Mouse (Mus musculus): ENCODE results near the gene Ankzf1. TPM values are rescaled to one million over a fixed set of nuclear protein-coding genes. Genes with fewer than 3 reads are reported as not detected.

Ankzf1 gene
- total and polyA plus RNA-seq, 2 experiments: 16.6 to 17.7 TPM

GRCm38 (mm10) chr1:75192452-75192851 is 501 bp downstream of the Ankzf1 start:
- Histone ChIP-seq H3K4me1 (ENCODE audit: control insufficient read depth, insufficient read depth, low read length) (peaks cover 13% of the 10 kb centered on the region), H3K9ac (ENCODE audit: low read depth, low read length) (peak overlapping the region; percentile 89), H3K4me3 (ENCODE audit: insufficient read depth, low read depth, low read length) (peak overlapping the region; percentile 86), H3K79me2 (ENCODE audit: control insufficient read depth, insufficient read depth, low read length) (peaks cover 16% of the 10 kb centered on the region; the same call in 1 of the 2 replicates), H3K27me3 (ENCODE audit: control insufficient read depth, insufficient read depth, low read length) (no peaks in the 10 kb centered on the region), H3K36me3 (ENCODE audit: control insufficient read depth, insufficient read depth, low read length) (peaks cover 34% of the 10 kb centered on the region), H3K27ac (replicated peaks; ENCODE audit: insufficient read depth, low read depth, low read length) (peak overlapping the region; percentile 93)
- TF ChIP-seq CTCF (IDR thresholded peaks at IDR 0.05; ENCODE audit: low read depth, low read length) (no peak), POLR2A (IDR thresholded peaks at IDR 0.05; ENCODE audit: extremely low read depth, insufficient read depth, low read length) (0 out of 2 replicates have a peak, but pooled peaks have one; percentile 29)
- WGBS: under 1% methylated on average over 19 of the region's 19 CpGs
- peak; percentile 81 for DNase-seq (ENCODE audit: extremely low read depth, low read depth, low spot score)

GRCm38 (mm10) chr1:75201236-75201635 is 9.3 kb downstream of the Ankzf1 start:
- no peak overlapping the region for H3K4me3 ChIP-seq (ENCODE audit: insufficient read depth, low read depth, low read length)
- peaks cover 28% of the 10 kb centered on the region for H3K36me3 ChIP-seq (ENCODE audit: control insufficient read depth, insufficient read depth, low read length)
- H3K4me1 ChIP-seq (ENCODE audit: control insufficient read depth, insufficient read depth, low read length): no peaks in the 10 kb centered on the region
- H3K79me2 ChIP-seq (ENCODE audit: control insufficient read depth, insufficient read depth, low read length): no peaks in the 10 kb centered on the region
- no peak overlapping the region for H3K9ac ChIP-seq (ENCODE audit: low read depth, low read length)
- 97% methylated on average over 1 of the region's 1 CpGs for WGBS
- TF ChIP-seq CTCF (IDR thresholded peaks at IDR 0.05; ENCODE audit: low read depth, low read length) (no peak), POLR2A (IDR thresholded peaks at IDR 0.05; ENCODE audit: extremely low read depth, insufficient read depth, low read length) (no peak)
- H3K27ac ChIP-seq (replicated peaks; ENCODE audit: insufficient read depth, low read depth, low read length): no peak overlapping the region
- H3K27me3 ChIP-seq (ENCODE audit: control insufficient read depth, insufficient read depth, low read length): no peaks in the 10 kb centered on the region
- no peak for DNase-seq (ENCODE audit: extremely low read depth, low read depth, low spot score)

- Histone ChIP-seq H3K27ac (replicated peaks; ENCODE audit: insufficient read depth, low read depth, low read length) (no peak overlapping the region), H3K4me3 (ENCODE audit: insufficient read depth, low read depth, low read length) (peak overlapping the region; percentile 44), H3K36me3 (ENCODE audit: control insufficient read depth, insufficient read depth, low read length) (peaks cover 6% of the 10 kb centered on the region; the same call in 1 of the 2 replicates), H3K4me1 (ENCODE audit: control insufficient read depth, insufficient read depth, low read length) (peaks cover 23% of the 10 kb centered on the region), H3K27me3 (ENCODE audit: control insufficient read depth, insufficient read depth, low read length) (no peaks in the 10 kb centered on the region), H3K79me2 (ENCODE audit: control insufficient read depth, insufficient read depth, low read length) (peaks cover 8% of the 10 kb centered on the region; the same call in 1 of the 2 replicates), H3K9ac (ENCODE audit: low read depth, low read length) (peak overlapping the region; percentile 69)
- WGBS: 30% methylated on average over 34 of the region's 34 CpGs
- no peak for DNase-seq (ENCODE audit: extremely low read depth, low read depth, low spot score)
- TF ChIP-seq CTCF (IDR thresholded peaks at IDR 0.05; ENCODE audit: low read depth, low read length): no peak
Measured at GRCm38 (mm10) chr1:75208967-75209678, 17.2 kb downstream of the Ankzf1 start.

GRCm38 (mm10) chr1:75210136-75211087 is 18.5 kb downstream of the Ankzf1 start, which contains the start of the genes Glb1l and Stk16:
Gene Glb1l (minus strand): TSS chr1:75210813.
Gene Stk16 (plus strand): TSS chr1:75210838.
- Histone ChIP-seq H3K79me2 (ENCODE audit: control insufficient read depth, insufficient read depth, low read length) (peaks cover 8% of the 10 kb centered on the region; the same call in 1 of the 2 replicates), H3K4me1 (ENCODE audit: control insufficient read depth, insufficient read depth, low read length) (peaks cover 29% of the 10 kb centered on the region), H3K36me3 (ENCODE audit: control insufficient read depth, insufficient read depth, low read length) (peaks cover 11% of the 10 kb centered on the region; the same call in 1 of the 2 replicates), H3K9ac (ENCODE audit: low read depth, low read length) (peak within 1 kb of the TSS; percentile 92), H3K27ac (replicated peaks; ENCODE audit: insufficient read depth, low read depth, low read length) (peak within 1 kb of the TSS; percentile 85), H3K27me3 (ENCODE audit: control insufficient read depth, insufficient read depth, low read length) (no peaks in the 10 kb centered on the region), H3K4me3 (ENCODE audit: insufficient read depth, low read depth, low read length) (peak within 1 kb of the TSS; percentile 89)
- WGBS: 5% methylated on average over 42 of the region's 42 CpGs
- DNase-seq (ENCODE audit: extremely low read depth, low read depth, low spot score): peak; percentile 86
- TF ChIP-seq CTCF (IDR thresholded peaks at IDR 0.05; ENCODE audit: low read depth, low read length) (no peak), POLR2A (IDR thresholded peaks at IDR 0.05; ENCODE audit: extremely low read depth, insufficient read depth, low read length) (peak; percentile 80)

GRCm38 (mm10) chr1:75211141-75211708 is 19.3 kb downstream of the Ankzf1 start:
- peak overlapping the region; percentile 89 for H3K4me3 ChIP-seq (ENCODE audit: insufficient read depth, low read depth, low read length)
- peak overlapping the region; percentile 85 for H3K27ac ChIP-seq (replicated peaks; ENCODE audit: insufficient read depth, low read depth, low read length)
- H3K4me1 ChIP-seq (ENCODE audit: control insufficient read depth, insufficient read depth, low read length): peaks cover 37% of the 10 kb centered on the region
- no peaks in the 10 kb centered on the region for H3K27me3 ChIP-seq (ENCODE audit: control insufficient read depth, insufficient read depth, low read length)
- no peak for TF ChIP-seq POLR2A (IDR thresholded peaks at IDR 0.05; ENCODE audit: extremely low read depth, insufficient read depth, low read length)
- no peak for TF ChIP-seq CTCF (IDR thresholded peaks at IDR 0.05; ENCODE audit: low read depth, low read length)
- H3K36me3 ChIP-seq (ENCODE audit: control insufficient read depth, insufficient read depth, low read length): peaks cover 14% of the 10 kb centered on the region; the same call in 1 of the 2 replicates
- peak; percentile 42 for DNase-seq (ENCODE audit: extremely low read depth, low read depth, low spot score)
- H3K79me2 ChIP-seq (ENCODE audit: control insufficient read depth, insufficient read depth, low read length): peaks cover 8% of the 10 kb centered on the region; the same call in 1 of the 2 replicates
- peak overlapping the region; percentile 92 for H3K9ac ChIP-seq (ENCODE audit: low read depth, low read length)
- WGBS: 4% methylated on average over 17 of the region's 17 CpGs

Data from liver, adult 2 months (tissue).